Mouse (Mus musculus): Measurements from ENCODE around the gene Mrtfb. TPM values are rescaled to one million over a fixed set of nuclear protein-coding genes. Genes with fewer than 3 reads are reported as not detected.
"Not testable (repeated sequence)": the region's sequence is repeated elsewhere in the genome, so short reads cannot be mapped to it uniquely, and the experiment has no call there.

The Mrtfb gene
- polyA plus RNA-seq, 1 experiment from 2014 or later: 26.2 TPM

GRCm38 (mm10) chr16:13329640-13330039 lies 73.4 kb downstream of the Mrtfb start:
- Histone ChIP-seq H3K9ac (no peak overlapping the region), H3K4me3 (replicated peaks) (no peak overlapping the region), H3K27ac (replicated peaks) (no peak overlapping the region), H3K36me3 (peaks cover 20% of the 10 kb centered on the region), H3K9me3 (replicated peaks) (no peaks in the 10 kb centered on the region), H3K4me2 (replicated peaks) (no peak overlapping the region), H3K4me1 (no peaks in the 10 kb centered on the region), H3K27me3 (no peaks in the 10 kb centered on the region)
- no peak for ATAC-seq (ENCODE audit: insufficient number of reproducible peaks, low FRiP score, low TSS enrichment, low read depth)
- WGBS: 82% methylated on average over 3 of the region's 3 CpGs

GRCm38 (mm10) chr16:13330221-13330659 lies 74.0 kb downstream of the Mrtfb start:
- Histone ChIP-seq H3K9me3 (replicated peaks) (no peaks in the 10 kb centered on the region), H3K4me3 (replicated peaks) (no peak overlapping the region), H3K27ac (replicated peaks) (no peak overlapping the region), H3K4me1 (no peaks in the 10 kb centered on the region), H3K36me3 (peaks cover 20% of the 10 kb centered on the region), H3K9ac (no peak overlapping the region), H3K4me2 (replicated peaks) (no peak overlapping the region), H3K27me3 (no peaks in the 10 kb centered on the region)
- ATAC-seq (ENCODE audit: insufficient number of reproducible peaks, low FRiP score, low TSS enrichment, low read depth): no peak
- 71% methylated on average over 6 of the region's 6 CpGs for WGBS

DNA sequence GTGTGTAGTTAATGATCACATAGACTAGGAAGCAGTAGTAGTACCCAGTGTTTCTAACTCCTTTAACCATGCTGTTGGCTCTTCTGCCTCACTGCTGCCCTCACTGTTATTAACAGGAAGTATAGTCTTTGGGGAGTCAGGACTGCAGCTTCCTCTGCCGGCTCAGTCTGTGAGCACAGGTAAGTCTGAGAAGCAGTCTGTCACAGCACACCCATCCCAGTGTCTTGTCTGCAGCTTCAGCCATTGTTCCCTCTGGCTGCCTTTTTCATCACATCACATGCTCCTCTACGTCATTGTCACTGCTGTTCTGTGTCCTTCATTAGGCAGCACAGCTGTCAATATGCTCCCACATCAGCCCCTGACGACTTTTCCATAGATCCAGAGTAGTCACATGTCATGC lies 75.6 kb downstream of the Mrtfb start:
- H3K36me3 ChIP-seq: peaks cover 10% of the 10 kb centered on the region; the same call in 1 of the 2 replicates
- peaks cover 1% of the 10 kb centered on the region; the same call in 1 of the 2 replicates for H3K4me1 ChIP-seq
- no peak overlapping the region for H3K9ac ChIP-seq
- H3K4me3 ChIP-seq (replicated peaks): no peak overlapping the region
- H3K9me3 ChIP-seq (replicated peaks): no peaks in the 10 kb centered on the region
- no peak for ATAC-seq (ENCODE audit: insufficient number of reproducible peaks, low FRiP score, low TSS enrichment, low read depth)
- no peak overlapping the region for H3K27ac ChIP-seq (replicated peaks)
- WGBS: 62% methylated on average over 3 of the region's 3 CpGs
- no peaks in the 10 kb centered on the region for H3K27me3 ChIP-seq
- H3K4me2 ChIP-seq (replicated peaks): no peak overlapping the region

DNA sequence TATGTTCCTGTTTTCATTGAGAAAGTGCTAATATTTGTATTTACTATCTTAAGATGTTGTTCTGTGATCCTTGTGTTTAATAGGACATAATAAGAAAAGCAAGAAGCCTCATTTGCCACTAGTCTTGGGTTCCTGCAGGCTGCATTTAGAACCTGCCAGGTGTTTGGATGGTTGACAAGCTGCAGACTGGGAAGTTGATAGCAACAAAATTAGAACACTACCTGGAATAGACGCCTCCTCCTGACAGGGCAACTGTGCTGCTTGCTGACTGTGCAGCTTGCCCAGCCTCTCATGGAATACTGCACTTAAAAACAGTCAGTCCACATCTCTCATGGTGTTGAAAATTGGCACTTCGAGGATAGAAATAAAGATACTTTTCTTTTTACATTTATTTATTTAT lies 76.3 kb downstream of the Mrtfb start:
- peaks cover 3% of the 10 kb centered on the region for H3K4me1 ChIP-seq
- WGBS: 86% methylated on average over 2 of the region's 2 CpGs
- no peak overlapping the region for H3K4me3 ChIP-seq (replicated peaks)

DNA sequence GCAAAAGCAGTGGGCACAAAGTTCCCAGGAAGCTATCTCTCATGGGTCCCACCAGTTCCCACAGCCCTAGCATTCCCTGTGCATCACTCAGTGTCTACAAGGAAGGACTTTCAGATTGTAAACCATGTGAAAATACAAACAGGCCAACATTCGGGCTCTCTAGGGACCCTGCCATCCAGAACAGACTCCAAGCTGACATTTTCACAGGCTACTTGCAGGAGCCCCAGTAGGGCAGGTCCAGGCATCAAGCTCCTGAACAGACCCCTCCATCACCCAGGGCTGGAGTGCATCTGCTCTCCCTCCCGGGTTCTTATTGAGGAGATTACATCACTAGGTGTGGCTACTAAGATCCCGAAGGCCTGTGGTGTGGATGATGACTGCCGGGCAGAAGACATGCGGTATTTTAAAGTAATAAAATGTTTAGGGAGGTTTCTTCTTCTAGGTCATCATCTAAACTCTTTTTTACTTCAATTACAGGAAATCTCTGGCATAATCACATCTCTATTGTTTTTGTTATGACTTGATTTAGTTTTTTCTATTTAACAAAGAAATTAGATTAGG lies 77.6 kb downstream of the Mrtfb start:
- no peak overlapping the region for H3K9ac ChIP-seq
- no peak overlapping the region for H3K4me2 ChIP-seq (replicated peaks)
- H3K27ac ChIP-seq (replicated peaks): no peak overlapping the region
- no peaks in the 10 kb centered on the region for H3K27me3 ChIP-seq
- no peak overlapping the region for H3K4me3 ChIP-seq (replicated peaks)
- H3K4me1 ChIP-seq: peaks cover 3% of the 10 kb centered on the region
- WGBS: 66% methylated on average over 5 of the region's 5 CpGs
- no peaks in the 10 kb centered on the region for H3K9me3 ChIP-seq (replicated peaks)
- no peak for ATAC-seq (ENCODE audit: insufficient number of reproducible peaks, low FRiP score, low TSS enrichment, low read depth)
- H3K36me3 ChIP-seq: no peaks in the 10 kb centered on the region

More for the DNA sequence above, 76.3 kb downstream of the Mrtfb start:
- no peaks in the 10 kb centered on the region for H3K27me3 ChIP-seq
- H3K27ac ChIP-seq (replicated peaks): no peak overlapping the region
- no peak overlapping the region for H3K9ac ChIP-seq
- no peak for ATAC-seq (ENCODE audit: insufficient number of reproducible peaks, low FRiP score, low TSS enrichment, low read depth)
- no peaks in the 10 kb centered on the region for H3K9me3 ChIP-seq (replicated peaks)
- peaks cover 5% of the 10 kb centered on the region; the same call in 1 of the 2 replicates for H3K36me3 ChIP-seq
- no peak overlapping the region for H3K4me2 ChIP-seq (replicated peaks)

GRCm38 (mm10) chr16:13336503-13337230 lies 80.4 kb downstream of the Mrtfb start:
- Histone ChIP-seq H3K9me3 (replicated peaks) (no peaks in the 10 kb centered on the region), H3K9ac (no peak overlapping the region), H3K4me2 (replicated peaks) (no peak overlapping the region), H3K4me3 (replicated peaks) (no peak overlapping the region), H3K36me3 (no peaks in the 10 kb centered on the region), H3K27me3 (no peaks in the 10 kb centered on the region), H3K27ac (replicated peaks) (no peak overlapping the region), H3K4me1 (peaks cover 3% of the 10 kb centered on the region)
- ATAC-seq (ENCODE audit: insufficient number of reproducible peaks, low FRiP score, low TSS enrichment, low read depth): no peak
- WGBS: 68% methylated on average over 5 of the region's 5 CpGs

- whole genome bisulfite sequencing: 62% methylated on average over 4 of the region's 4 CpGs
- no peak for ATAC-seq (ENCODE audit: insufficient number of reproducible peaks, low FRiP score, low TSS enrichment, low read depth)
- H3K9ac ChIP-seq: no peak overlapping the region
These were observed 81.8 kb downstream of the Mrtfb start for GRCm38 (mm10) chr16:13338094-13338493.

DNA sequence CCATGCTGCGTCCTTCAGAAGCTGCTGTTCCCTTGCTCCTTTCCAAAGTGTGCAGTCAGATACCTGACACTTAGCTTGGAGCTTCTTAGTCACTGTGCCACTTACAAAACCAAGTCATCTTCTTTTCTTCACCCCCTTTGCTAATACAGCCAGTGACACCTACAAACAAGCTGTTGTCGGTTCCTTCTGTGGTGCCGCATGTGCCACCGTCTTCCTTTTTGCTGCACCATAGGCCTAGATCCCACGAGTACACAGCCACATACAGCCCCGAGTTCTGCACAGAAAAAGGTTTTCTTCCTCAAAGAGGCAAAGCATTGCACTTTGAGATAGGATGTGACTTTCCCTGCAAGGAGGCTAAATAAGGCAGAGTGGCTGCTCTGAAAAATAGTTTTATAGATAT lies 83.2 kb downstream of the Mrtfb start:
- H3K4me2 ChIP-seq (replicated peaks): no peak overlapping the region
- H3K27me3 ChIP-seq: no peaks in the 10 kb centered on the region
- H3K4me1 ChIP-seq: peaks cover 3% of the 10 kb centered on the region
- 83% methylated on average over 6 of the region's 6 CpGs for WGBS
- H3K36me3 ChIP-seq: no peaks in the 10 kb centered on the region; the same call in 1 of the 2 replicates
- H3K9me3 ChIP-seq (replicated peaks): no peaks in the 10 kb centered on the region
- no peak for ATAC-seq (ENCODE audit: insufficient number of reproducible peaks, low FRiP score, low TSS enrichment, low read depth)
- H3K27ac ChIP-seq (replicated peaks): no peak overlapping the region
- no peak overlapping the region for H3K9ac ChIP-seq
- H3K4me3 ChIP-seq (replicated peaks): no peak overlapping the region

More at GRCm38 (mm10) chr16:13338094-13338493, 81.8 kb downstream of the Mrtfb start:
- Histone ChIP-seq H3K4me1 (peaks cover 3% of the 10 kb centered on the region), H3K27me3 (no peaks in the 10 kb centered on the region), H3K36me3 (no peaks in the 10 kb centered on the region), H3K9me3 (replicated peaks) (no peaks in the 10 kb centered on the region), H3K4me2 (replicated peaks) (no peak overlapping the region), H3K4me3 (replicated peaks) (no peak overlapping the region), H3K27ac (replicated peaks) (no peak overlapping the region)

- not testable (repeated sequence) for H3K9ac ChIP-seq; ATAC-seq (ENCODE audit: insufficient number of reproducible peaks, low FRiP score, low TSS enrichment, low read depth); H3K27ac ChIP-seq (replicated peaks); H3K4me1 ChIP-seq; H3K4me2 ChIP-seq (replicated peaks); H3K4me3 ChIP-seq (replicated peaks); H3K27me3 ChIP-seq; H3K36me3 ChIP-seq; H3K9me3 ChIP-seq (replicated peaks)
- 97% methylated on average over 2 of the region's 2 CpGs for WGBS
These were observed 89.5 kb downstream of the Mrtfb start for GRCm38 (mm10) chr16:13345822-13346221.

DNA sequence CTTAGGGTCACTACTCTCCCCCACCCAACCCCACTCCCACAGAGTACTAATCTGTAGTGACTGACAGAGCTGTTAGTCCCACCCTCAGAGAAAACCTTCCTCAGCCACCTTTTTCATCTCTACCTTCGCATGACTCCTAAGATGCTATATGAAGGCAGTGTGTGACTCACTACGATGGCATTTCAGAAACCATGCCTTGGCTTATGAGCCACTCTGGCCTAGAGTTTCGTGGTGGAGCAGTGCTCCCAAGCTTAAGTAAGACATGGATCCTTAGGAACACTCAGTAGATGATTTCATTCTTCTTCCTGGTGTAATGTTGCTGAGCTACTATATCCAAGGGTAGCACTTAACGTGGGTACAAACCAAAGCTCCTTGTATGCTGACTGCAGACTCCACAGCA lies 94.4 kb downstream of the Mrtfb start:
- no peaks in the 10 kb centered on the region for H3K27me3 ChIP-seq
- H3K4me1 ChIP-seq: peaks cover 8% of the 10 kb centered on the region; the same call in 1 of the 2 replicates
- no peaks in the 10 kb centered on the region for H3K9me3 ChIP-seq (replicated peaks)
- no peaks in the 10 kb centered on the region for H3K36me3 ChIP-seq
- WGBS: 74% methylated on average over 4 of the region's 4 CpGs
- no peak overlapping the region for H3K4me3 ChIP-seq (replicated peaks)
- H3K9ac ChIP-seq: no peak overlapping the region
- no peak overlapping the region for H3K4me2 ChIP-seq (replicated peaks)
- no peak overlapping the region for H3K27ac ChIP-seq (replicated peaks)
- ATAC-seq (ENCODE audit: insufficient number of reproducible peaks, low FRiP score, low TSS enrichment, low read depth): no peak

- H3K27me3 ChIP-seq: no peaks in the 10 kb centered on the region
- no peak for ATAC-seq (ENCODE audit: insufficient number of reproducible peaks, low FRiP score, low TSS enrichment, low read depth)
- peaks cover 8% of the 10 kb centered on the region; the same call in 1 of the 2 replicates for H3K4me1 ChIP-seq
- no peak overlapping the region for H3K9ac ChIP-seq
- H3K4me3 ChIP-seq (replicated peaks): no peak overlapping the region
- H3K27ac ChIP-seq (replicated peaks): no peak overlapping the region
- H3K4me2 ChIP-seq (replicated peaks): no peak overlapping the region
- no peaks in the 10 kb centered on the region for H3K36me3 ChIP-seq
- H3K9me3 ChIP-seq (replicated peaks): no peaks in the 10 kb centered on the region
These were observed 95.0 kb downstream of the Mrtfb start for GRCm38 (mm10) chr16:13351268-13351667.
